Mouse (Mus musculus) frontal cortex, adult 2 months (tissue): Measurements from ENCODE around the gene Naa15. TPM values are rescaled to one million over a fixed set of nuclear protein-coding genes. Genes with fewer than 3 reads are reported as not detected.
A peak's percentile ranks its signal among the peaks of the same experiment; 100 is the strongest.

Experiments
- DNase-seq, 2 experiments: peaks; one replicate each; pipeline ENCODE4 v3.0.0; 2022; ENCODE audit warnings: low spot score in 1 of 2; ENCODE audit errors: extremely low spot score in 1 of 2
- polyA plus RNA-seq: library from polyadenylated mRNA; depleted of rRNA; stranded (reverse); fragments of >200 nt; gene quantifications from 2 replicates; pipeline ENCODE4 v1.2.3, GENCODE M21; 2012; rRNA removed

Naa15 gene
- 22.3 and 22.8 TPM in 2 replicates for polyA plus RNA-seq

- peak; percentile 92 to 97 for DNase-seq
Measured at GRCm38 (mm10) chr3:51415098-51416072, at the start of gene Naa15. Naa15 (plus strand) TSS chr3:51415148.

GRCm38 (mm10) chr3:51365517-51365882 lies 49.4 kb upstream of the Naa15 start:
- no peak for DNase-seq

- no peak for DNase-seq
Measured at GRCm38 (mm10) chr3:51366926-51367325, 48.0 kb upstream of the Naa15 start.

- DNase-seq = no peak
Measured at GRCm38 (mm10) chr3:51368011-51368410, 46.9 kb upstream of the Naa15 start.

GRCm38 (mm10) chr3:51371826-51372225 lies 43.1 kb upstream of the Naa15 start:
- no peak for DNase-seq

GRCm38 (mm10) chr3:51372883-51373282 lies 42.1 kb upstream of the Naa15 start:
- no peak for DNase-seq

GRCm38 (mm10) chr3:51373544-51373943 lies 41.4 kb upstream of the Naa15 start:
- DNase-seq = no peak

GRCm38 (mm10) chr3:51375307-51376265 lies 39.4 kb upstream of the Naa15 start:
- DNase-seq = peak in 1 of 2 experiments; percentile 40

- DNase-seq = peak in 1 of 2 experiments; percentile 39
Measured at GRCm38 (mm10) chr3:51377878-51378664, 36.9 kb upstream of the Naa15 start.

- DNase-seq = no peak
Measured at GRCm38 (mm10) chr3:51378665-51378946, 36.3 kb upstream of the Naa15 start.

- DNase-seq = no peak
Measured at GRCm38 (mm10) chr3:51379786-51380659, 34.9 kb upstream of the Naa15 start.

GRCm38 (mm10) chr3:51380660-51381014 lies 34.3 kb upstream of the Naa15 start:
- DNase-seq = no peak

- DNase-seq = no peak
Measured at GRCm38 (mm10) chr3:51383409-51383808, 31.5 kb upstream of the Naa15 start.

- no peak for DNase-seq
Measured at GRCm38 (mm10) chr3:51386441-51387133, 28.4 kb upstream of the Naa15 start.

GRCm38 (mm10) chr3:51387134-51387451 lies 27.9 kb upstream of the Naa15 start:
- DNase-seq = no peak

- no peak for DNase-seq
Measured at GRCm38 (mm10) chr3:51387868-51388381, 27.0 kb upstream of the Naa15 start.

GRCm38 (mm10) chr3:51388904-51389303 lies 26.0 kb upstream of the Naa15 start:
- no peak for DNase-seq

- no peak for DNase-seq
Measured at GRCm38 (mm10) chr3:51391095-51391494, 23.9 kb upstream of the Naa15 start.

GRCm38 (mm10) chr3:51391591-51391990 lies 23.4 kb upstream of the Naa15 start:
- DNase-seq = no peak
